Mouse (Mus musculus) stomach, postnatal 0 days (tissue): ENCODE data around the gene G430095P16Rik. TPM values are rescaled to one million over a fixed set of nuclear protein-coding genes. Genes with fewer than 3 reads are reported as not detected.
A peak's percentile ranks its signal among the peaks of the same experiment; 100 is the strongest.

Experiments used
- ATAC-seq: fragments of 200-750 bp; cut with Nextera tagmentation; 2 replicates; pipeline ENCODE4 v1.8.0; 2017; ENCODE audit not compliant: low FRiP score, low TSS enrichment
- DNase-seq: peaks from one replicate; pipeline ENCODE4 v3.0.0-alpha.2; 2016; ENCODE audit warnings: low spot score
- H3K27ac ChIP-seq: fragments of 300-500 bp; sonication (generic); replicated peaks from 2 replicates; pipeline ENCODE4 v1.5.1; 2014; ENCODE audit warnings: mild to moderate bottlenecking, control low read depth
- H3K27me3 ChIP-seq: fragments of 300-500 bp; sonication (generic); 2 replicates; pipeline ENCODE4 v1.6.1; 2014; ENCODE audit warnings: low read length; ENCODE audit not compliant: control insufficient read depth, insufficient read depth
- H3K36me3 ChIP-seq: fragments of 300-500 bp; sonication (generic); 2 replicates; pipeline ENCODE4 v1.6.1; 2014; ENCODE audit warnings: low read length, mixed read lengths; ENCODE audit not compliant: control insufficient read depth, insufficient read depth
- H3K4me1 ChIP-seq: fragments of 300-500 bp; sonication (generic); replicated peaks from 2 replicates; pipeline ENCODE4 v1.6.1; 2014; ENCODE audit warnings: antibody characterized with exemption; ENCODE audit not compliant: control insufficient read depth, insufficient read depth
- H3K4me2 ChIP-seq: fragments of 300-500 bp; sonication (generic); replicated peaks from 2 replicates; pipeline ENCODE4 v1.6.1; 2014; ENCODE audit warnings: low read depth, mild to moderate bottlenecking, control low read depth, moderate library complexity
- H3K4me3 ChIP-seq: fragments of 300-500 bp; sonication (generic); 2 replicates; pipeline ENCODE4 v1.5.1; 2014; ENCODE audit warnings: low read depth, low read length, control low read depth
- H3K9ac ChIP-seq: fragments of 300-500 bp; sonication (generic); 2 replicates; pipeline ENCODE4 v1.6.1; 2014; ENCODE audit warnings: mild to moderate bottlenecking, low read length, control low read depth, mixed read lengths
- H3K9me3 ChIP-seq: fragments of 300-500 bp; sonication (generic); 2 replicates; pipeline ENCODE4 v1.6.1; 2016; ENCODE audit warnings: low read length; ENCODE audit not compliant: control insufficient read depth
- CTCF ChIP-seq: IDR thresholded peaks from 2 replicates; pipeline ENCODE4 v1.5.1; 2016; ENCODE audit warnings: antibody characterized with exemption, low read depth, mild to moderate bottlenecking, moderate library complexity
- EP300 ChIP-seq: optimal IDR thresholded peaks from 2 replicates; pipeline ENCODE3; 2016; ENCODE audit warnings: antibody characterized with exemption
- WGBS: fragments of 180-500 bp; shearing (Covaris S2); extraction: QIAGEN DNeasy Blood & Tissue Kit; methylation state at CpG from one replicate; pipeline ENCODE4 v1.1.7; 2014; 5-methylcytosine and 5-hydroxymethylcytosine counted together
- polyA plus RNA-seq: library from polyadenylated mRNA; unstranded; fragments of >200 nt; fragmentation: Nextera tagmentation; extraction: Ambion mirVana; gene quantifications from 2 replicates; pipeline ENCODE4 v1.2.1, GENCODE M21; 2015

G430095P16Rik gene
- polyA plus RNA-seq, 1 experiment from 2014 or later: 2.0 TPM

DNA sequence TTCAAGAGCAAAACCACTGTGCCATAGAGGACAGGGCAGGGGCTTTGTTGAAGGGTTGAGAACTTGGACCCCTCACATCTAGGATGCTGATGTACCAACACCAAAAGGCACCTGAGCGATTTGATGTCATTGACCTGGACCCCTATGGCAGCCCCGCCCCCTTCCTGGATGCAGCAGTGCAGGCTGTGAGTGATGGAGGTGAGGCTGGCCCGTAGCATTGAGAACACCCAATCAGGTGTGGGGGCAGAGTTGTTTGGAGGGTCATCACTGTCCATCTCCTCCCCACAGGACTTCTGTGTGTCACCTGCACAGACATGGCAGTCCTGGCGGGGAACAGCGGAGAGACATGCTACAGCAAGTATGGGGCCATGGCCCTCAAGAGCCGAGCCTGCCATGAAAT, 27.7 kb upstream of the G430095P16Rik start:
- Histone ChIP-seq H3K9me3 (no peaks in the 10 kb centered on the region), H3K27me3 (no peaks in the 10 kb centered on the region), H3K9ac (no peak overlapping the region), H3K4me1 (no peaks in the 10 kb centered on the region), H3K27ac (no peak overlapping the region), H3K4me2 (no peak overlapping the region), H3K36me3 (peaks cover 10% of the 10 kb centered on the region; the same call in 1 of the 2 replicates), H3K4me3 (no peak overlapping the region)
- ATAC-seq (no peak), DNase-seq (no peak)
- TF ChIP-seq EP300 (no peak), CTCF (no peak)
- WGBS: 84% methylated on average over 6 of the region's 6 CpGs

DNA sequence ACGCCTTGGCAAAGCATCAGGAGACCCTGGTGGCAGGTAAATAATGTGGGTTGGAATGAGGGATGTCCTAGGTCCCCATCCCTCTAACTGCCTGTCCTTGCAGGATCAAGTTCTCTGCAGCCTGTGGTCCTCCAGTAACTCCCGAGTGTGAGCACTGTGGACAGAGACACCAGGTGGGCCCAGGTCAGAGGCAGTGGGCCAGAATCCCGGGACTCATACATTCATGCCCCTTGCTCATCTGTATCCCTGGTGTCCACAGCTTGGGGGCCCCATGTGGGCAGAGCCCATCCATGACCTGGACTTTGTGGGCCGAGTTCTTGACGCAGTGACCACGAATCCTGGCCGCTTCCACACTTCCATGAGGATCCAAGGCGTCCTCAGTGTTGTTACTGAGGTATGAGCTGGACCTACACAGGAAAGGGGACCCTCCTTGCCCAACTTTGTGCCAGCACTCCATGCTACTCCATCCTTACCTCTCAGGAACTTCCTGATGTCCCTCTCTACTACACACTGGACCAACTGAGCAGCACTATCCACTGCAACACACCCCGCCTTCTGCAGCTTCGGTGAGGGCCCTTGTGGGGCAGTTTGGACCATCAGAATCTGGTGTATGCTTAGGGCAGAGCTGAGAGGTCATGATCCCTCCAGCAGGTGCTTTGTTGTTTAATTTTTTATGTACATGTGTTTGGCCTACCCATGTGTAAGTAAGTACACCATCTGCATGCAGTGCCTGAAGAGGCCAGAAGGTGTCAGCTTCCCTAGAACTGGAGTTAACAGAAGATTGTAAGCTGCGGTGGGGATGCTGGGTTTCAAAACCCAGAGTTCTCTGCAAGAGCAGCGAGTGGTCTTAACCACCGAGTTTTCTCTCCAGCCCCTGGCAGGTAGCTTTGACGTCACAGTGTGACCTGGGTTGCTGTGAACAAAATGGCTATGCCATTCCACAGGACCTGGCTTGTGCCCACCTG, 25.4 kb upstream of the G430095P16Rik start:
- ATAC-seq (no peak), DNase-seq (peak; percentile 64)
- H3K36me3 ChIP-seq: peaks cover 6% of the 10 kb centered on the region; the same call in 1 of the 2 replicates
- no peak for TF ChIP-seq EP300
- peak; percentile 77 for TF ChIP-seq CTCF
- no peaks in the 10 kb centered on the region for H3K9me3 ChIP-seq
- H3K4me2 ChIP-seq: no peak overlapping the region
- H3K27ac ChIP-seq: peak overlapping the region; percentile 79; the same call in 1 of the 2 replicates
- 85% methylated on average over 14 of the region's 14 CpGs for WGBS
- H3K9ac ChIP-seq: no peak overlapping the region
- no peaks in the 10 kb centered on the region for H3K4me1 ChIP-seq
- H3K4me3 ChIP-seq: no peak overlapping the region
- no peaks in the 10 kb centered on the region for H3K27me3 ChIP-seq

GRCm38 (mm10) chr8:84698288-84698687, 24.5 kb upstream of the G430095P16Rik start:
- TF ChIP-seq EP300 (no peak), CTCF (no peak)
- Histone ChIP-seq H3K4me3 (no peak overlapping the region), H3K9me3 (no peaks in the 10 kb centered on the region), H3K36me3 (peaks cover 3% of the 10 kb centered on the region; the same call in 1 of the 2 replicates), H3K9ac (no peak overlapping the region), H3K27ac (peak overlapping the region; percentile 79; the same call in 1 of the 2 replicates), H3K4me1 (no peaks in the 10 kb centered on the region), H3K27me3 (no peaks in the 10 kb centered on the region), H3K4me2 (no peak overlapping the region)
- WGBS: 83% methylated on average over 5 of the region's 5 CpGs
- ATAC-seq (peak; percentile 11; the same call in 1 of the 2 replicates), DNase-seq (no peak)

DNA sequence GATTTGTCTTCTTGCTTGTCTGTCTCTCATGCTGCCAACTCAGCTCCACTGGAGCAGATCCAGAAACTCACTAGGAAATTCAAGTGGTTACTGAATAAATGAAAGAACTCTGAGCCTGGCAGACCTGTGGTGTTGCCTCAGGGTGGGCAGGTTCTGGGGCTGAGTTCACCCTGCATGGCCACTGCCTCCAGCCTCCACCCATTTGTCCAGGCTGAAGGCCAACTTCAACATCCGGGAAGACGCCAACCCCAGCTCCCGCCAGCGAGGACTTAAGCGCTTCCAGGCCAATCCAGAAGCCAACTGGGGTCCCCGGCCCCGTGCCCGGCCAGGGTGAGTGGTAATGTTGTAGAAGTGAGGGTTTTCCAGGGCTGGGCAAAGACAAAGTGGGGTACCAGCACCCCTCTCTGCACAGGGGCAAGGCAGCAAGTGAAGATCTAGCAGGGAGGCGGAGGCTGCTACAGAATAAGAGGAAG, 23.8 kb upstream of the G430095P16Rik start:
- DNase-seq: peak; percentile 83
- H3K27me3 ChIP-seq: no peaks in the 10 kb centered on the region
- peak overlapping the region; percentile 79 for H3K27ac ChIP-seq
- WGBS: 69% methylated on average over 9 of the region's 9 CpGs
- H3K4me2 ChIP-seq: peak overlapping the region; percentile 2; the same call in 1 of the 2 replicates
- no peak for TF ChIP-seq CTCF
- TF ChIP-seq EP300: no peak
- H3K4me1 ChIP-seq: no peaks in the 10 kb centered on the region
- no peaks in the 10 kb centered on the region for H3K9me3 ChIP-seq
- 0 out of 2 replicates have a peak overlapping the region, but pooled peaks have one; percentile 12 for H3K4me3 ChIP-seq
- peak; percentile 76 for ATAC-seq
- peaks cover 5% of the 10 kb centered on the region; the same call in 1 of the 2 replicates for H3K36me3 ChIP-seq
- 0 out of 2 replicates have a peak overlapping the region, but pooled peaks have one; percentile 38 for H3K9ac ChIP-seq

GRCm38 (mm10) chr8:84699861-84700322, 22.9 kb upstream of the G430095P16Rik start:
- H3K27ac ChIP-seq: peak overlapping the region; percentile 79
- 50% methylated on average over 7 of the region's 7 CpGs for WGBS

More at GRCm38 (mm10) chr8:84699861-84700322, 22.9 kb upstream of the G430095P16Rik start:
- ATAC-seq (peak; percentile 14; the same call in 1 of the 2 replicates), DNase-seq (peak; percentile 79)
- H3K9ac ChIP-seq: no peak overlapping the region
- peaks cover 1% of the 10 kb centered on the region; the same call in 1 of the 2 replicates for H3K4me1 ChIP-seq
- H3K4me3 ChIP-seq: no peak overlapping the region
- H3K9me3 ChIP-seq: no peaks in the 10 kb centered on the region
- peaks cover 5% of the 10 kb centered on the region; the same call in 1 of the 2 replicates for H3K36me3 ChIP-seq
- H3K4me2 ChIP-seq: no peak overlapping the region
- no peaks in the 10 kb centered on the region for H3K27me3 ChIP-seq
- peak; percentile 62 for TF ChIP-seq EP300
- peak; percentile 80 for TF ChIP-seq CTCF
